In the genomic region with DNA sequence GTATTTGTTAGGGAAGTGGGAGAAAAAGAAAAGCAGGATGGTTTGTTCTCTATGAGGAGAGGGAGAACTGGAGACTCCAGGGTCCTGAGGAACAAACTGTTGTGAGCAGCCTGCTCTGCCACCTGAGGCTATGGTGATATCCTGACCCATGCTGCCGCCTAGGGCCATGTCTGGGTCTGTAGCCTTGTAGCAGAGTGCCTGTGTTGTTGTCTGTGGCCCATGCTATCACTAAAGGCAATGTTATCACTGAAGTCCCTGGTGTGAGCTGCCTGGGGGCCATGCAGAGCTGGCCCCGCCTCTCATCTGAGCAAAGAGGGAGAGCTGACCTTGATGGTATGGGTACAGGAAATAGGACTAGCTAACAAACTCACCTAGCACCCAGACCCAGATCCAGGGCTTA, we compare ENCODE assay signal across 20 mouse cellular contexts. TPM values are rescaled to one million over a fixed set of nuclear protein-coding genes. Genes with fewer than 3 reads are reported as not detected.
DNase-seq lines count a peak whose midpoint lies in the region; ATAC-seq and TF ChIP-seq lines count a peak whose summit lies in the region.
"Had no signal": no experiment of that assay in that cellular context is flagged by ENCODE, and none has a peak within 500 bp of the region (broad histone marks: within the 10 kb centered on the region; RNA-seq: fewer than 3 reads in every experiment).

No protein-coding gene starts in this region.

- H3K36me3 ChIP-seq in liver, postnatal 0 days (replicated peaks; ENCODE audit: insufficient read depth, low read length): no peaks in the 10 kb centered on the region
- H3K36me3 ChIP-seq in MEL (ENCODE audit: control insufficient read depth in 1 of 2, insufficient read depth in 2 of 2, low read length in 2 of 2): no peaks in the 10 kb centered on the region; a peak in 1 of 4 replicates
- no peaks in the 10 kb centered on the region for H3K36me3 ChIP-seq in liver, embryonic 13.5 days
- H3K36me3 ChIP-seq: embryonic facial prominence, embryonic 12.5 days; forebrain, embryonic 12.5 days; heart, embryonic 10.5 days; hindbrain, embryonic 12.5 days had no signal

- TF ChIP-seq EP300 in liver, postnatal 0 days (IDR thresholded peaks at IDR 0.05; ENCODE audit: low read depth): no peak
- TF ChIP-seq EP300 in MEL (IDR thresholded peaks at IDR 0.05; ENCODE audit: low read depth in 1 of 2, low read length in 2 of 2): no peak

- no peak overlapping the region for H3K9ac ChIP-seq in liver, postnatal 0 days (replicated peaks)
- no peak overlapping the region for H3K9ac ChIP-seq in MEL (ENCODE audit: control insufficient read depth, low read depth, low read length, poor library complexity, severe bottlenecking)
- no peak overlapping the region for H3K9ac ChIP-seq in liver, embryonic 13.5 days
- H3K9ac ChIP-seq: embryonic facial prominence, embryonic 12.5 days; forebrain, embryonic 12.5 days; hindbrain, embryonic 12.5 days had no signal

- H3K9me3 ChIP-seq in liver, postnatal 0 days (ENCODE audit: low read length): no peaks in the 10 kb centered on the region
- H3K9me3 ChIP-seq in MEL (replicated peaks; ENCODE audit: insufficient read depth, low read length): no peaks in the 10 kb centered on the region
- no peaks in the 10 kb centered on the region for H3K9me3 ChIP-seq in liver, embryonic 13.5 days (replicated peaks)
- H3K9me3 ChIP-seq: embryonic facial prominence, embryonic 12.5 days; forebrain, embryonic 12.5 days; heart, embryonic 10.5 days; hindbrain, embryonic 12.5 days had no signal

- no peak for TF ChIP-seq RAD21 in MEL (IDR thresholded peaks at IDR 0.05; ENCODE audit: low read depth, low read length)

- H3K27ac ChIP-seq in liver, postnatal 0 days (ENCODE audit: low read depth): no peak overlapping the region
- H3K27ac ChIP-seq in MEL (ENCODE audit: control insufficient read depth, low read depth, low read length): no peak overlapping the region
- no peak overlapping the region for H3K27ac ChIP-seq in liver, embryonic 13.5 days
- H3K27ac ChIP-seq: embryonic facial prominence, embryonic 12.5 days; forebrain, embryonic 12.5 days; heart, embryonic 10.5 days; hindbrain, embryonic 12.5 days had no signal

- no peaks in the 10 kb centered on the region for H3K4me1 ChIP-seq in liver, postnatal 0 days (ENCODE audit: insufficient read depth)
- peaks cover 9 to 14% of the 10 kb centered on the region in 2 experiments; a peak in 3 of 4 replicates for H3K4me1 ChIP-seq in MEL (ENCODE audit: control insufficient read depth in 1 of 2, insufficient read depth in 2 of 2, low read length in 2 of 2)
- H3K4me1 ChIP-seq in liver, embryonic 13.5 days (replicated peaks): peaks cover 8% of the 10 kb centered on the region; the same call in 1 of the 2 replicates
- H3K4me1 ChIP-seq: embryonic facial prominence, embryonic 12.5 days; hindbrain, embryonic 12.5 days had no signal

- ATAC-seq in liver, postnatal 0 days: no peak
- peak; percentile 82 for ATAC-seq in liver, embryonic 13.5 days (ENCODE audit: low read depth)
- ATAC-seq in megakaryocyte-erythroid progenitor cell, adult 5-6 weeks (replicated peaks; ENCODE audit: low FRiP score, low TSS enrichment, poor library complexity, severe bottlenecking): peak; percentile 69
- ATAC-seq in erythroblast, adult 5-6 weeks (replicated peaks; ENCODE audit: low FRiP score, poor library complexity, severe bottlenecking): no peak
- ATAC-seq: forebrain, embryonic 16.5 days; hindbrain, embryonic 16.5 days had no signal

- no peak overlapping the region for H3K4me3 ChIP-seq in liver, postnatal 0 days (ENCODE audit: low read depth, low read length)
- H3K4me3 ChIP-seq in MEL (ENCODE audit: control insufficient read depth in 1 of 2, insufficient read depth in 1 of 2, low read depth in 2 of 2, low read length in 2 of 2): no peak overlapping the region
- H3K4me3 ChIP-seq in liver, embryonic 13.5 days (replicated peaks): no peak overlapping the region
- H3K4me3 ChIP-seq: embryonic facial prominence, embryonic 12.5 days; forebrain, embryonic 12.5 days; heart, embryonic 10.5 days; hindbrain, embryonic 12.5 days had no signal

- no peak for TF ChIP-seq POLR2A in MEL (IDR thresholded peaks at IDR 0.05; ENCODE audit: control insufficient read depth in 1 of 2, insufficient read depth in 1 of 2, low read depth in 1 of 2, low read length in 2 of 2, poor library complexity in 1 of 2)

- WGBS in liver, postnatal 0 days (ENCODE audit: insufficient replicate concordance): 74% methylated on average over 2 of the region's 2 CpGs
- WGBS in liver, embryonic 13.5 days (ENCODE audit: insufficient replicate concordance): 25% methylated on average over 2 of the region's 2 CpGs

- H3K79me2 ChIP-seq in MEL (ENCODE audit: control insufficient read depth, insufficient read depth, low read length, poor library complexity): no peaks in the 10 kb centered on the region

- TF ChIP-seq CTCF in liver, postnatal 0 days (IDR thresholded peaks at IDR 0.05; ENCODE audit: low read depth): no peak
- TF ChIP-seq CTCF in MEL (IDR thresholded peaks at IDR 0.05 in 2 of 3, conservative IDR thresholded peaks at IDR 0.05 in 1 of 3; ENCODE audit: control insufficient read depth in 1 of 3, insufficient read depth in 1 of 3, low read depth in 2 of 3, low read length in 3 of 3, poor library complexity in 1 of 3, severe bottlenecking in 1 of 3): 0 out of 6 replicates have a peak, but pooled peaks of 1 of the 3 experiments have one; percentile 3

- peak; percentile 17 for DNase-seq in liver
- DNase-seq in liver, postnatal 0 days: no peak
- no peak for DNase-seq in MEL (ENCODE audit: low read depth, low spot score)
- DNase-seq in liver, embryonic 13.5 days: peak; percentile 36
- DNase-seq in cerebellum, adult 18-20 months: no peak
- DNase-seq: adrenal gland, adult 8-10 months; cerebellum, adult 8-10 months; cerebellum, postnatal 14 days; gastrocnemius, postnatal 14 days; heart, postnatal 10 days; heart, postnatal 4 days had no signal

- no peaks in the 10 kb centered on the region for H3K27me3 ChIP-seq in liver, postnatal 0 days (ENCODE audit: insufficient read depth, low read length)
- no peaks in the 10 kb centered on the region for H3K27me3 ChIP-seq in MEL (ENCODE audit: control insufficient read depth in 1 of 2, insufficient read depth in 2 of 2, low read length in 2 of 2)
- no peaks in the 10 kb centered on the region for H3K27me3 ChIP-seq in liver, embryonic 13.5 days
- H3K27me3 ChIP-seq: CH12.LX; embryonic facial prominence, embryonic 12.5 days; forebrain, embryonic 12.5 days; hindbrain, embryonic 12.5 days had no signal

- H3K4me2 ChIP-seq in liver, postnatal 0 days (ENCODE audit: low read depth, low read length): no peak overlapping the region
- no peak overlapping the region for H3K4me2 ChIP-seq in liver, embryonic 13.5 days
- H3K4me2 ChIP-seq: embryonic facial prominence, embryonic 12.5 days; forebrain, embryonic 12.5 days; hindbrain, embryonic 12.5 days had no signal

TF ChIP-seq in MEL, 35 proteins besides CTCF, POLR2A, EP300 and RAD21:
- no peak for TF ChIP-seq ZKSCAN1 (IDR thresholded peaks at IDR 0.05; ENCODE audit: low read depth, low read length)
- TF ChIP-seq TCF12 (IDR thresholded peaks at IDR 0.05; ENCODE audit: low read depth, low read length): 0 out of 2 replicates have a peak, but pooled peaks have one; percentile 9
- TF ChIP-seq ELF1 (IDR thresholded peaks at IDR 0.05; ENCODE audit: low read depth, low read length): no peak
- TF ChIP-seq MXI1 (IDR thresholded peaks at IDR 0.05; ENCODE audit: low read depth, low read length): no peak
- TF ChIP-seq BHLHE40 (IDR thresholded peaks at IDR 0.05; ENCODE audit: borderline replicate concordance, low read depth, low read length): no peak
- no peak for TF ChIP-seq TAL1 (IDR thresholded peaks at IDR 0.05; ENCODE audit: low read length)
- TF ChIP-seq JUND (IDR thresholded peaks at IDR 0.05; ENCODE audit: low read depth, low read length): no peak
- no peak for TF ChIP-seq CHD1 (IDR thresholded peaks at IDR 0.05; ENCODE audit: low read depth, low read length)

RNA-seq across cellular contexts. Expression of gene Itpr2, which starts 7.9 kb away (rescaled TPM):
- 13.8 and 15.2 TPM in 2 replicates for polyA plus RNA-seq in liver, postnatal 0 days (2015; fragmentation: Nextera tagmentation; extraction: Ambion mirVana)
- 1.5 and 2.7 TPM in 2 replicates for total RNA-seq in MEL (2012; rRNA removed)
- polyA plus RNA-seq in MEL (2012; ENCODE audit: insufficient read depth in 1 of 2, insufficient read length in 2 of 2, low read depth in 1 of 2, low replicate concordance in 2 of 2, missing spikeins in 1 of 2): 1 to 10 TPM in 1 of 2 experiments, not detected in 1; 3.0 TPM
- 2.4 and 2.8 TPM in 2 replicates for polyA plus RNA-seq in liver, embryonic 13.5 days (2015; fragmentation: Nextera tagmentation; extraction: Ambion mirVana)
- total RNA-seq in megakaryocyte-erythroid progenitor cell, adult 5-6 weeks (2014; fragmentation: Nextera tagmentation): 10.1 and 14.2 TPM in 2 replicates
- total RNA-seq in megakaryocyte-erythroid progenitor cell, adult 5-6 weeks (2017): 8.6 and 9.3 TPM in 2 replicates
- total RNA-seq in erythroblast, adult 5-6 weeks (2015; ENCODE audit: low replicate concordance): 1.9 and 8.6 TPM in 2 replicates
- total RNA-seq in erythroblast, adult 5-6 weeks (2017; ENCODE audit: low replicate concordance): 8.1 and 8.4 TPM in 2 replicates

Comparison
In these comparisons a context has a peak if more than half of its experiments do, and no peak if none do; other contexts are left out.
1. DNase-seq: peak in liver (single experiment) and liver, embryonic 13.5 days (single experiment); none in liver, postnatal 0 days (single experiment), MEL (single experiment) and cerebellum, adult 18-20 months (0 of 2).
2. ATAC-seq: peak in liver, embryonic 13.5 days (single experiment) and megakaryocyte-erythroid progenitor cell, adult 5-6 weeks (single experiment); none in liver, postnatal 0 days (single experiment) and erythroblast, adult 5-6 weeks (single experiment).